Mouse (Mus musculus) ES-Bruce4 (cell line): Measurements from ENCODE around the gene Iqce.

ENCODE experiments used
- CTCF ChIP-seq: IDR thresholded peaks from one replicate; pipeline ENCODE4 v1.8.1; 2011; ENCODE audit warnings: low read depth, low read length
- EP300 ChIP-seq: IDR thresholded peaks from 2 replicates; pipeline ENCODE4 v1.6.1; 2011; ENCODE audit warnings: low read depth, low read length; ENCODE audit not compliant: insufficient read depth
- POLR2A ChIP-seq: IDR thresholded peaks from one replicate; pipeline ENCODE4 v1.8.1; 2011; ENCODE audit warnings: low read length; ENCODE audit not compliant: insufficient read depth

DNA sequence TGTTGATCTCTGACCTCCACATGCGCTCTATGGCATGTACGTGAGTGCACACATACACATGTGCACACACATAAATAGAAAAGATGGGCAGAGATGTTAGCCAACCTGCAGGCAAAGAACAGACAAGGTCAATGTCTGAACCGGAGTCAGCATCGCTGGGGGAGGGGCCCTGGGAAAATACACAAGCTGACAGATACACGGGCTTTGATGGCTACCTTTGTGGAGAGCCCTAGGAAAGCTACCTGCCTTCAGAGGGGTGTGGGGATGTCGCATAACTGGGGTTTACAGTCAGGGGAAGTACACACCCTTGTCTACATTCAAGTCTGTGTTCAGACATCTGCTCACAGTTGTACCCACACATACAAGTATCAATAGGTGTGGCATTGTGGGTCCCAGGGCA is 63.7 kb downstream of the Iqce start:
- no peak for TF ChIP-seq POLR2A
- TF ChIP-seq CTCF = no peak
- no peak for TF ChIP-seq EP300
